12 mouse cellular contexts compared by ENCODE assay signal in genomic region chr5:118532659-118533058, GRCm38 (mm10). TPM values are rescaled to one million over a fixed set of nuclear protein-coding genes. Genes with fewer than 3 reads are reported as not detected.
DNase-seq lines count a peak whose midpoint lies in the region; ATAC-seq and TF ChIP-seq lines count a peak whose summit lies in the region.
"Had no signal": no experiment of that assay in that cellular context is flagged by ENCODE, and none has a peak within 500 bp of the region (broad histone marks: within the 10 kb centered on the region; RNA-seq: fewer than 3 reads in every experiment).

No protein-coding gene starts in this region.

- no peak overlapping the region for H3K9ac ChIP-seq in forebrain, postnatal 0 days
- no peak overlapping the region for H3K9ac ChIP-seq in forebrain, embryonic 11.5 days (ENCODE audit: low read length)
- H3K9ac ChIP-seq in midbrain, embryonic 15.5 days = no peak overlapping the region

- H3K9me3 ChIP-seq in forebrain, postnatal 0 days (ENCODE audit: low read length) = no peaks in the 10 kb centered on the region
- H3K9me3 ChIP-seq in forebrain, embryonic 11.5 days (ENCODE audit: control insufficient read depth, low read length) = no peaks in the 10 kb centered on the region
- no peaks in the 10 kb centered on the region for H3K9me3 ChIP-seq in midbrain, embryonic 15.5 days
- H3K9me3 ChIP-seq: midbrain, embryonic 10.5 days had no signal

- no peak overlapping the region for H3K4me3 ChIP-seq in forebrain, postnatal 0 days (ENCODE audit: low read depth, low read length)
- no peak overlapping the region for H3K4me3 ChIP-seq in forebrain, embryonic 11.5 days (ENCODE audit: low read depth, low read length)
- no peak overlapping the region for H3K4me3 ChIP-seq in midbrain, embryonic 15.5 days
- H3K4me3 ChIP-seq: midbrain, embryonic 10.5 days had no signal

- TF ChIP-seq CTCF in forebrain, postnatal 0 days (IDR thresholded peaks at IDR 0.05; ENCODE audit: low read depth) = no peak

- H3K4me2 ChIP-seq in forebrain, postnatal 0 days (ENCODE audit: low read depth) = no peak overlapping the region
- no peak overlapping the region for H3K4me2 ChIP-seq in forebrain, embryonic 11.5 days (ENCODE audit: low read depth, low read length, severe bottlenecking)
- H3K4me2 ChIP-seq in midbrain, embryonic 15.5 days = no peak overlapping the region

- H3K27ac ChIP-seq in forebrain, postnatal 0 days (ENCODE audit: low read depth, low read length) = peak overlapping the region; percentile 35; the same call in 1 of the 2 replicates
- no peak overlapping the region for H3K27ac ChIP-seq in forebrain, embryonic 11.5 days (ENCODE audit: low read depth, low read length)
- H3K27ac ChIP-seq in midbrain, embryonic 15.5 days = no peak overlapping the region
- H3K27ac ChIP-seq: midbrain, embryonic 10.5 days had no signal

- 40% methylated on average over 15 of the region's 15 CpGs for WGBS in forebrain, postnatal 0 days
- 55% methylated on average over 12 of the region's 15 CpGs for WGBS in forebrain, embryonic 11.5 days
- 60% methylated on average over 15 of the region's 15 CpGs for WGBS in midbrain, embryonic 15.5 days

- peak; percentile 45; the same call in 1 of the 2 replicates for ATAC-seq in forebrain, postnatal 0 days
- ATAC-seq in forebrain, embryonic 11.5 days (replicated peaks; ENCODE audit: low FRiP score) = no peak
- ATAC-seq in frontal cortex, adult (ENCODE audit: low TSS enrichment) = peak; percentile 80
- no peak for ATAC-seq in midbrain, embryonic 15.5 days (replicated peaks)

- H3K36me3 ChIP-seq in forebrain, postnatal 0 days (ENCODE audit: insufficient read depth) = no peaks in the 10 kb centered on the region
- no peaks in the 10 kb centered on the region for H3K36me3 ChIP-seq in forebrain, embryonic 11.5 days (ENCODE audit: control insufficient read depth, insufficient read depth, low read length)
- H3K36me3 ChIP-seq in midbrain, embryonic 15.5 days (replicated peaks) = no peaks in the 10 kb centered on the region
- H3K36me3 ChIP-seq: midbrain, embryonic 10.5 days had no signal

- H3K27me3 ChIP-seq in forebrain, postnatal 0 days (ENCODE audit: insufficient read depth, low read length) = no peaks in the 10 kb centered on the region
- no peaks in the 10 kb centered on the region; the same call in 1 of the 2 replicates for H3K27me3 ChIP-seq in forebrain, embryonic 11.5 days (ENCODE audit: control insufficient read depth, insufficient read depth, low read length)
- H3K27me3 ChIP-seq in midbrain, embryonic 15.5 days (replicated peaks) = no peaks in the 10 kb centered on the region; the same call in 1 of the 2 replicates

- DNase-seq in forebrain, postnatal 0 days = peak; percentile 69
- no peak for DNase-seq in forebrain, embryonic 11.5 days (ENCODE audit: low spot score)
- peak; percentile 18 to 70 for DNase-seq in left cerebral cortex, adult 9 months (ENCODE audit: low spot score in 2 of 2)
- DNase-seq in right cerebral cortex, adult 2 months (ENCODE audit: low spot score in 2 of 2) = peak; percentile 40 to 45
- DNase-seq in ovary, adult 18-20 months (ENCODE audit: low spot score) = no peak
- DNase-seq in yolk sac, embryonic 10.5 days (ENCODE audit: low spot score) = no peak
- DNase-seq: adrenal gland, postnatal 10 days; cerebellum, adult 18-20 months; lung, adult 2 months had no signal

- H3K4me1 ChIP-seq in forebrain, postnatal 0 days (ENCODE audit: insufficient read depth) = no peaks in the 10 kb centered on the region
- peaks cover 5% of the 10 kb centered on the region for H3K4me1 ChIP-seq in forebrain, embryonic 11.5 days (replicated peaks; ENCODE audit: control insufficient read depth, insufficient read depth, low read length)
- H3K4me1 ChIP-seq in midbrain, embryonic 15.5 days = peaks cover 5% of the 10 kb centered on the region; the same call in 1 of the 2 replicates

RNA-seq across cellular contexts. Expression of gene Med13l, which starts 27.8 kb away (rescaled TPM):
- total RNA-seq in forebrain, postnatal 0 days (2014; rRNA removed) = 27.9 and 31.0 TPM in 2 replicates
- polyA plus RNA-seq in forebrain, postnatal 0 days (2015; fragmentation: Nextera tagmentation; extraction: Ambion mirVana) = 9.1 and 12.5 TPM in 2 replicates
- 15.1 and 15.5 TPM in 2 replicates for polyA plus RNA-seq in forebrain, embryonic 11.5 days (2014; fragmentation: Nextera tagmentation; extraction: Ambion mirVana)
- 17.3 and 17.9 TPM in 2 replicates for polyA plus RNA-seq in midbrain, embryonic 15.5 days (2015; fragmentation: Nextera tagmentation; extraction: Ambion mirVana)

Comparison
In these comparisons a context has a peak if more than half of its experiments do, and no peak if none do; other contexts are left out.
1. ATAC-seq: peak in forebrain, postnatal 0 days (single experiment) and frontal cortex, adult (single experiment); none in forebrain, embryonic 11.5 days (single experiment) and midbrain, embryonic 15.5 days (single experiment).
2. DNase-seq: peak in forebrain, postnatal 0 days (single experiment), left cerebral cortex, adult 9 months (2 of 2) and right cerebral cortex, adult 2 months (2 of 2); none in forebrain, embryonic 11.5 days (single experiment), ovary, adult 18-20 months (single experiment) and yolk sac, embryonic 10.5 days (single experiment).